Mouse (Mus musculus) Muller cell, postnatal 12 days (primary cell): ENCODE results near the gene Bcl9.

Experiments used
- DNase-seq: peaks from one replicate; pipeline ENCODE4 v3.0.0-alpha.2; 2015; ENCODE audit errors: inconsistent ontology term

Gene Bcl9

DNA sequence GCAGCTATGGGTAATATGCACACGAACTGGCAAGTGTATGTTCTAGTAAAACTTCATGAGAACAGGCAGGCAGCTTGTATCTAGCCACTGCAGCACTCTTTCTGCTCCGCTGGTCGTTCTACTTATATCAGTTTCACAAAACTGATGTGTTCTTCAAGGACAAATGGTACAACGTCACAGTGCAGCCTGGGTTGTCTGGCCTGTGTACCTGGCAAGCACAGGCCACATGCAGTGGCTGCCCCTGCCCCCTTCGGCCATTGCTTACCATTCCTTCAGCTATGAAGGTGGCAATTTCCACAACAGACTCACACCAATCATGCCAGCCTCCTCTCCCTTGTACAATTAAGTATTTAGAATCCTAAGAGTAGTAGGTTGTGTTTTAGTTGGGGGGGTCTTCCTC, 125.1 kb downstream of the Bcl9 start:
- DNase-seq, result no peak

GRCm38 (mm10) chr3:97172231-97172630, 125.5 kb downstream of the Bcl9 start:
- peak; percentile 30 for DNase-seq

DNA sequence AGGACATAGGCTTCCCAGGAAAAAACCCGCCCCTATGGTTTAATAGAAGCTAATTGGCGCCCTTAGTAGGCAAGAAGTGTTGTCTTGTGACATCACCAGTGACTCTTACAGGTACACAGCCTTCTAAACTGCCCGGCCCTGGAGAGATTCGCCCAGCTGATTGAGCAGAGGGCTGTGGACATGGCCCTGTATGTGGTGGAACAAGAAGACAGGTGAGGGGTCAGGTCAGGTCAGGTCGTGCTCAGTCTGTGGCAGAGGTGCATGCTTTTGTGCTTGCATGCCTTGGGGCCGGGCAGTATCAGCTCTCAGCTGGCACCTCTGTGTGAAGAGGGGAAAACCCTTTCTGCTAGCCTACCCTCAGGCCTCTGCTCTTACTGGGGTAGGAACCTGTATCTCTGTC, 126.2 kb downstream of the Bcl9 start:
- DNase-seq, result no peak

- no peak for DNase-seq
Measured at GRCm38 (mm10) chr3:97167126-97167525, 130.6 kb downstream of the Bcl9 start.

DNA sequence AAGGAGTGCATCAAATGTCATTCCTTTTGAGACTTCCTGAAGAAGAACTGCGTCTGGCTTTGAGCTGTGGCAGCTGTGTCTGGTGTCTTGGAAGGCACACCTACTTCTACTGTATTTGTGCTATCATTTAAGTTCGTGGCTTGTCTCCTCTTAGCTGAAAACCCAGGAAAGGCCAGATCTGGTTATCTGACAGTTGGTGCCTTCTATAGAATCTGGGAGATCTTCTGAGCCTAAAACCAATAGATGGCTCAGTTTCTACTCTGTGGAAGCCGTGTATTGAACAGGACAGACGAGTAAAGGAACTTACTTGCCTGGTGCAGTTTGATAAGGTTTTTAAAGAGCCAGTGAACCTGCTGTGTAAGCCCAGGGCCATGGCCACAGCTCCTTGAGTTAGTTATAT, 133.2 kb downstream of the Bcl9 start:
- DNase-seq, result no peak

DNA sequence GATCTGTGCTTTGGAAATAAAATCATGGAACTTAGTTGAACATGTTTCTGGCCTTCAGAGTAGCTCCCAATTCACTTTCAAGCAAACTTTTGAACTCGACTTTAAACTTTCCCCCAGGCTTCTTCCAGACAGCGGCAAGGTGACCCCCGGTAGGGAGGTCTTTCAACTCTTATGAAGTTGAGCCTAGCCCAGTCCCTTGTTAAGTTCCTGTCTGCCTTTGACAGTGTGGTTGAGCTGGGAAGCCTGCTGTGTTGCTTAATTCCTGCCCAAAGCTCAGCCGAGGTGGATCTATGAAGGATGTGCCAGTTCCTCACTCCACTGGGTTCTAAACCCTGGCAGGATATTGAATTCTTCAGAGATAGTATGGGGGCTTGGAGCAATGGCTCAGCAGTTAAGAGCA, 135.9 kb downstream of the Bcl9 start:
- DNase-seq, result no peak

GRCm38 (mm10) chr3:97160908-97161307, 136.8 kb downstream of the Bcl9 start:
- no peak for DNase-seq

- no peak for DNase-seq
Measured at GRCm38 (mm10) chr3:97159986-97160385, 137.7 kb downstream of the Bcl9 start.

- DNase-seq, result no peak
Measured at GRCm38 (mm10) chr3:97159509-97159850, 138.2 kb downstream of the Bcl9 start.

GRCm38 (mm10) chr3:97158611-97159508, 138.9 kb downstream of the Bcl9 start, which contains the start of gene Acp6:
TSS of gene Acp6 (plus strand) at chr3:97158777.
- DNase-seq, result peak; percentile 93

- DNase-seq, result peak; percentile 92
Measured at GRCm38 (mm10) chr3:97157958-97158599, 139.6 kb downstream of the Bcl9 start.

- DNase-seq, result no peak
Measured at GRCm38 (mm10) chr3:97157308-97157707, 140.4 kb downstream of the Bcl9 start.

GRCm38 (mm10) chr3:97156431-97156830, 141.3 kb downstream of the Bcl9 start:
- no peak for DNase-seq
